Mouse (Mus musculus) T-helper 17 cell (primary cell): Measurements from ENCODE around the gene Abat.
"Not testable (repeated sequence)": the region's sequence is repeated elsewhere in the genome, so short reads cannot be mapped to it uniquely, and the experiment has no call there.

Experiments
- in situ Hi-C, 2 experiments: fragments of 300-600 bp; cut with MboI, MseI; formaldehyde crosslinking; loops; 1 replicate in 1 of 2; 2 replicates in 1 of 2; pipeline ENCODE4 v1.15.1; 2025; ENCODE audit warnings: high pct_unique_total_duplicates in 2 of 2

The Abat gene

GRCm38 (mm10) chr16:8530018-8530417, 16.8 kb downstream of the Abat start:
- in situ Hi-C loops, result loop anchor here in 1 of 2 experiments (25.0 kb wide), 1 partner anchor 932 kb away; no protein-coding TSS in a partner anchor

GRCm38 (mm10) chr16:8532461-8532860, 19.2 kb downstream of the Abat start:
- in situ Hi-C loops, result loop anchor here in 1 of 2 experiments (25.0 kb wide), 1 partner anchor 930 kb away; no protein-coding TSS in a partner anchor

GRCm38 (mm10) chr16:8532894-8533293, 19.7 kb downstream of the Abat start:
- in situ Hi-C loops, result loop anchor here in 1 of 2 experiments (25.0 kb wide), 1 partner anchor 929 kb away; no protein-coding TSS in a partner anchor

- in situ Hi-C loops, result loop anchor here in 1 of 2 experiments (25.0 kb wide), 1 partner anchor 929 kb away; no protein-coding TSS in a partner anchor
Observed at GRCm38 (mm10) chr16:8533477-8533876, 20.2 kb downstream of the Abat start.

GRCm38 (mm10) chr16:8534466-8535200, 21.4 kb downstream of the Abat start:
- in situ Hi-C loops, result loop anchor here in 1 of 2 experiments (25.0 kb wide), 1 partner anchor 928 kb away; no protein-coding TSS in a partner anchor

- in situ Hi-C loops, result loop anchor here in 1 of 2 experiments (25.0 kb wide), 1 partner anchor 927 kb away; no protein-coding TSS in a partner anchor
Observed at GRCm38 (mm10) chr16:8535411-8535810, 22.2 kb downstream of the Abat start.

- in situ Hi-C loops, result loop anchor here in 1 of 2 experiments (25.0 kb wide), 1 partner anchor 923 kb away; no protein-coding TSS in a partner anchor
Observed at GRCm38 (mm10) chr16:8539150-8539865, 26.1 kb downstream of the Abat start.

- in situ Hi-C loops, result loop anchor here in 1 of 2 experiments (25.0 kb wide), 1 partner anchor 921 kb away; no protein-coding TSS in a partner anchor
Observed at GRCm38 (mm10) chr16:8540859-8541314, 27.7 kb downstream of the Abat start.

- in situ Hi-C loops, result loop anchor here in 1 of 2 experiments (25.0 kb wide), 1 partner anchor 914 kb away; no protein-coding TSS in a partner anchor
Observed at GRCm38 (mm10) chr16:8547836-8548235, 34.6 kb downstream of the Abat start.

- in situ Hi-C loops, result loop anchor here in 1 of 2 experiments (25.0 kb wide), 1 partner anchor 913 kb away; no protein-coding TSS in a partner anchor
Observed at GRCm38 (mm10) chr16:8549506-8549905, 36.3 kb downstream of the Abat start.

- in situ Hi-C loops, result no loop called here
Observed at GRCm38 (mm10) chr16:8554351-8554750, 41.1 kb downstream of the Abat start.

- in situ Hi-C loops, result not testable (repeated sequence)
Observed at GRCm38 (mm10) chr16:8554751-8555150, 41.5 kb downstream of the Abat start.

- in situ Hi-C loops, result not testable (repeated sequence)
Observed at GRCm38 (mm10) chr16:8555371-8555770, 42.1 kb downstream of the Abat start.

GRCm38 (mm10) chr16:8560079-8560478, 46.9 kb downstream of the Abat start:
- in situ Hi-C loops, result no loop called here

GRCm38 (mm10) chr16:8561101-8561500, 47.9 kb downstream of the Abat start:
- in situ Hi-C loops, result not testable (repeated sequence)

- in situ Hi-C loops, result not testable (repeated sequence)
Observed at GRCm38 (mm10) chr16:8561856-8562255, 48.6 kb downstream of the Abat start.

- in situ Hi-C loops, result not testable (repeated sequence)
Observed at GRCm38 (mm10) chr16:8562827-8563226, 49.6 kb downstream of the Abat start.

GRCm38 (mm10) chr16:8564836-8565235, 51.6 kb downstream of the Abat start:
- in situ Hi-C loops, result no loop called here

- in situ Hi-C loops, result no loop called here
Observed at GRCm38 (mm10) chr16:8565539-8565938, 52.3 kb downstream of the Abat start.

GRCm38 (mm10) chr16:8566115-8566711, 53.0 kb downstream of the Abat start:
- in situ Hi-C loops, result no loop called here

GRCm38 (mm10) chr16:8568881-8569280, 55.7 kb downstream of the Abat start:
- in situ Hi-C loops, result no loop called here
